Mouse (Mus musculus) frontal cortex, adult (tissue): Measurements from ENCODE around the gene Klhl26.
A peak's percentile ranks its signal among the peaks of the same experiment; 100 is the strongest.
"Not testable (repeated sequence)": the region's sequence is repeated elsewhere in the genome, so short reads cannot be mapped to it uniquely, and the experiment has no call there.

Experiments used
- ATAC-seq: cut with Nextera tagmentation; 2 replicates; pipeline ENCODE4 v1.9.2; 2017; ENCODE audit warnings: mild to moderate bottlenecking, moderate library complexity, mixed read lengths; ENCODE audit not compliant: low TSS enrichment

Gene Klhl26

GRCm38 (mm10) chr8:70476333-70477268, at the start of gene Klhl26:
Gene Klhl26 (minus strand): TSS chr8:70476968.
- ATAC-seq = peak; percentile 79

- peak; percentile 86 for ATAC-seq
These were observed 46.0 kb upstream of the Klhl26 start for GRCm38 (mm10) chr8:70522592-70523403.

GRCm38 (mm10) chr8:70519606-70520005, 42.8 kb upstream of the Klhl26 start:
- ATAC-seq = no peak

- ATAC-seq = peak; percentile 41; the same call in 1 of the 2 replicates
These were observed 42.3 kb upstream of the Klhl26 start for GRCm38 (mm10) chr8:70519043-70519442.

- no peak for ATAC-seq
These were observed 41.3 kb upstream of the Klhl26 start for GRCm38 (mm10) chr8:70517940-70518643.

GRCm38 (mm10) chr8:70513441-70513840, 36.7 kb upstream of the Klhl26 start:
- peak; percentile 26; the same call in 1 of the 2 replicates for ATAC-seq

GRCm38 (mm10) chr8:70512253-70512903, 35.6 kb upstream of the Klhl26 start:
- no peak for ATAC-seq

- no peak for ATAC-seq
These were observed 35.0 kb upstream of the Klhl26 start for GRCm38 (mm10) chr8:70511770-70512169.

GRCm38 (mm10) chr8:70511174-70511573, 34.4 kb upstream of the Klhl26 start:
- ATAC-seq = not testable (repeated sequence)

- ATAC-seq = peak; percentile 80
These were observed 33.6 kb upstream of the Klhl26 start, which contains the start of gene Uba52 for GRCm38 (mm10) chr8:70510228-70510915. Gene Uba52 (minus strand): TSS chr8:70510801.

GRCm38 (mm10) chr8:70509281-70509952, 32.6 kb upstream of the Klhl26 start:
- ATAC-seq = no peak

GRCm38 (mm10) chr8:70507027-70507393, 30.2 kb upstream of the Klhl26 start:
- no peak for ATAC-seq

GRCm38 (mm10) chr8:70506328-70507026, 29.7 kb upstream of the Klhl26 start, which contains the start of gene Rex1bd:
Gene Rex1bd (minus strand): TSS chr8:70506752.
- ATAC-seq = peak; percentile 57

GRCm38 (mm10) chr8:70505698-70506327, 29.0 kb upstream of the Klhl26 start:
- ATAC-seq = no peak

GRCm38 (mm10) chr8:70504851-70505250, 28.1 kb upstream of the Klhl26 start:
- peak; percentile 10; the same call in 1 of the 2 replicates for ATAC-seq

GRCm38 (mm10) chr8:70504291-70504716, 27.5 kb upstream of the Klhl26 start:
- no peak for ATAC-seq

GRCm38 (mm10) chr8:70503062-70503750, 26.4 kb upstream of the Klhl26 start:
- 0 out of 2 replicates have a peak, but pooled peaks have one; percentile 12 for ATAC-seq

- ATAC-seq = no peak
These were observed 25.8 kb upstream of the Klhl26 start for GRCm38 (mm10) chr8:70502540-70502939.
